Mouse (Mus musculus) heart, postnatal 0 days (tissue): ENCODE measurements around the gene Mgrn1.

ENCODE experiments used
- CTCF ChIP-seq: IDR thresholded peaks from 2 replicates; pipeline ENCODE4 v1.5.1; 2016; ENCODE audit warnings: antibody characterized with exemption, control low read depth, low read depth
- EP300 ChIP-seq: IDR thresholded peaks from 2 replicates; pipeline ENCODE4 v1.6.1; 2016; ENCODE audit warnings: antibody characterized with exemption, low read depth

DNA sequence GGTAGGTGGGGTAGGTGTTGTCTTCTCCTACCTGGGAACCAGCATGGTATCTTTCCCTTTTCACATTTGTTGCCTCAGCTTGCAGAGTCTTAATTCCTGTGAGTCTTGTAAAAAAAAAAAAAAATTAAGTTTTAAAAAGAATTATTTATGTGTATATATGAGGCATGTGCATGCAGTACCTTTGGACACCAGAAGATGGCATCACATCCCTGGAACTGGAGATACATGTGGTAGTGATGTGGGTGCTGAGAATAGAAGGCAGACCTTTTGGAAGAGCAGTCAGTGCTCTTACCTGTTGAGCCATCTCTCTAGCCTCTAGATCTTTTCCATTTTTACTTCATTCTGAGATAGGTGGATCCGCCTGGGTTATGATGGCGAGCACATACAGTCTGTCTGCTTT, 23.7 kb downstream of the Mgrn1 start:
- TF ChIP-seq EP300 (no peak), CTCF (peak; percentile 42)
